ENCODE assay signal across 13 mouse cellular contexts in genomic region chr17:34068864-34069263, GRCm38 (mm10). TPM values are rescaled to one million over a fixed set of nuclear protein-coding genes. Genes with fewer than 3 reads are reported as not detected.
"Had no signal": no experiment of that assay in that cellular context is flagged by ENCODE, and none has a peak within 500 bp of the region (broad histone marks: within the 10 kb centered on the region; RNA-seq: fewer than 3 reads in every experiment).

No protein-coding gene starts in this region.

- DNase-seq: kidney, adult 9 months; kidney, postnatal 10 days; kidney, postnatal 4 days; left cerebral cortex, postnatal 4 days; midbrain, embryonic 14.5 days; right cerebral cortex, postnatal 14 days; thymus, postnatal 4 days had no signal

- H3K9me3 ChIP-seq: neural tube, embryonic 13.5 days had no signal

- H3K4me2 ChIP-seq: limb, embryonic 13.5 days; neural tube, embryonic 13.5 days had no signal

- H3K4me1 ChIP-seq: limb, embryonic 13.5 days; neural tube, embryonic 13.5 days had no signal

- H3K9ac ChIP-seq: limb, embryonic 13.5 days; liver, embryonic 14.5 days; neural tube, embryonic 13.5 days had no signal

- H3K27me3 ChIP-seq: limb, embryonic 13.5 days; neural tube, embryonic 13.5 days had no signal

- H3K27ac ChIP-seq: layer of hippocampus, adult 2 months; limb, embryonic 13.5 days; liver, embryonic 14.5 days; neural tube, embryonic 13.5 days had no signal

- H3K4me3 ChIP-seq: layer of hippocampus, adult 2 months; limb, embryonic 13.5 days; neural tube, embryonic 13.5 days had no signal

RNA-seq across cellular contexts. Expression of gene H2-Oa, which starts 23.3 kb away (rescaled TPM):
- total RNA-seq: layer of hippocampus, postnatal 14 days; left cerebral cortex, adult 18-20 months; left cerebral cortex, postnatal 4 days had no signal
- polyA plus RNA-seq: midbrain, embryonic 14.5 days had no signal
